Mouse (Mus musculus): ENCODE results near the gene Polr3a. TPM values are rescaled to one million over a fixed set of nuclear protein-coding genes. Genes with fewer than 3 reads are reported as not detected.

Polr3a gene
- polyA plus RNA-seq (2012; fragmentation: generic; extraction: Trizol), result 12.3 TPM
- long read RNA-seq, experiment 1, full-length matches to known transcripts, result 1 of 4 reads
- long read RNA-seq, experiment 1, partial matches to known transcripts, result 2 of 4 reads
- long read RNA-seq, experiment 1, other reads (novel, unspliced or antisense), result 1 of 4 reads
- long read RNA-seq, experiment 2, full-length matches to known transcripts, result 63 of 83 reads
- long read RNA-seq, experiment 2, partial matches to known transcripts, result 7 of 83 reads
- long read RNA-seq, experiment 2, other reads (novel, unspliced or antisense), result 13 of 83 reads

DNA sequence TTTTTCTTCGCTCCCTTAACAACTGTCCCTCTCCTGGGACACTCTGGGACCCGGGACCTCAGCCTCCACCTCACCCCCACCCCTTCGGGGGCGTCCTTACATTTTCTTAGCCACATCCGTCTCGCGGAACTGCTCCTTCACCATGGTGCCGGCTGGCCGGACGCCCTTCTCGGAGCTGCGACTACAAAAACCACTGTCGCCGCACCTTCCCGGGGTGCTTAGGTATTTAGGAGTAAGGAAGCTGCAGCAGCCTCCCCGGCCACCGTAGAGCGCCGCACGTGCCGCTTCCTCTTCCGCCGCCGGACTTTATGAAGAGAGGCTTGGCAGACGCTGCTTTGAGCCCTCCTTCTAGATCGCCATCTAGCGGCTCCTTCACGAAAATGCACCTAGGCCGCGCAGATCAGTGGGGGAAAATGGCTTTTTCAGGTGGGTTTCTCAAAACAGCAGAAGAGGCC lies at the start of gene Polr3a, which contains the start of gene Rps24:
TSS of gene Polr3a (minus strand) at position 286 of the 455 bp plus-strand sequence.
TSS of gene Rps24 (plus strand) at position 353 of the 455 bp plus-strand sequence.
- H3K79me3 ChIP-seq (ENCODE audit: low read depth), result peaks cover 33% of the 10 kb centered on the region
- H3K4me3 ChIP-seq (ENCODE audit: insufficient read depth, poor library complexity, severe bottlenecking), result peak within 1 kb of the TSS; percentile 94
- peaks cover 41% of the 10 kb centered on the region for H3K79me2 ChIP-seq (ENCODE audit: control insufficient read depth, insufficient read depth)
- H3K36me3 ChIP-seq (ENCODE audit: control insufficient read depth, insufficient read depth), result peaks cover 31% of the 10 kb centered on the region
- peak within 1 kb of the TSS; percentile 88 for H3ac ChIP-seq (ENCODE audit: control insufficient read depth, insufficient read length, low read depth)
- TF ChIP-seq CEBPB (IDR thresholded peaks at IDR 0.05; ENCODE audit: low read depth) (no peak), USF1 (IDR thresholded peaks at IDR 0.05; ENCODE audit: low read depth) (peak; percentile 82), CTCF (IDR thresholded peaks at IDR 0.05; ENCODE audit: control insufficient read depth, insufficient read depth, insufficient read length) (peak; percentile 74), MAX (IDR thresholded peaks at IDR 0.05) (peak; percentile 89)
- no peaks in the 10 kb centered on the region for H3K27me3 ChIP-seq (ENCODE audit: control insufficient read depth, insufficient read depth, insufficient read length)

DNA sequence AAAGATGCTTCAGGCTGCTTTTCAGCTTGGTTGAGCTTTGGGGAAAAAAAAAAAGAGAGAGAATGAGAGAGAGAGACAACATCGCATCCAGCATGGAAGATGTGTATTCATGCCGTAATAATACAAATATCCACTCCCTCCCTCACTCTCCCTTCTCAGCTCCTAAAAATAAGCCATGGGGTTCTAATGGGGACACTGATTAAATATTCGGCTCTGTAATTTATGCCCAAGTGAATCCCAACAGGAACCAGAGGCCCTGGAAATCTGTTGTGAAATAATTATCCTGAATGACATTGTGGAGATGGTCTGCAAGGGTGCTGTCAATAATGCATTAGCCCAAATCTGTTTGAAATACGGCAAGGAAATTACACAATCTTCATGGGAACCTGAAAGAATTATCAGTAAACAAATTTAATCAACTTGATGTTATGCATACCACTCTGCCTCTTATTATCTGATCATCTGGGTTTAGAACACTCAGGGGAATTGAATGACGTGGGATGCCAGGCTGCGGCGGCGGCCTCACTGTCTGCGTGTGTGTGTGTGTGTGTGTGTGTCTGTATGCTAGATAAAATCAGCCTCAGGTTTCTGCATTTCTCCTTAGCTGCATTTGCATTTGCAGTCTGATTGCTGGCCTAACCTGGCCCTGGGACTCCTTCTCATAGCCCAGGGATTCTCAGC lies 48.1 kb upstream of the Polr3a start:
- H3ac ChIP-seq (ENCODE audit: control insufficient read depth, insufficient read length, low read depth), result no peak overlapping the region
- H3K36me3 ChIP-seq (ENCODE audit: control insufficient read depth, insufficient read depth), result no peaks in the 10 kb centered on the region
- no peaks in the 10 kb centered on the region for H3K79me3 ChIP-seq (ENCODE audit: low read depth)
- no peaks in the 10 kb centered on the region for H3K27me3 ChIP-seq (ENCODE audit: control insufficient read depth, insufficient read depth, insufficient read length)
- H3K4me3 ChIP-seq (ENCODE audit: insufficient read depth, poor library complexity, severe bottlenecking), result no peak overlapping the region
- TF ChIP-seq CEBPB (IDR thresholded peaks at IDR 0.05; ENCODE audit: low read depth) (peak; percentile 39), FOSL1 (IDR thresholded peaks at IDR 0.05; ENCODE audit: insufficient read depth, low read length, poor library complexity, severe bottlenecking) (no peak)
- H3K79me2 ChIP-seq (ENCODE audit: control insufficient read depth, insufficient read depth), result no peaks in the 10 kb centered on the region

DNA sequence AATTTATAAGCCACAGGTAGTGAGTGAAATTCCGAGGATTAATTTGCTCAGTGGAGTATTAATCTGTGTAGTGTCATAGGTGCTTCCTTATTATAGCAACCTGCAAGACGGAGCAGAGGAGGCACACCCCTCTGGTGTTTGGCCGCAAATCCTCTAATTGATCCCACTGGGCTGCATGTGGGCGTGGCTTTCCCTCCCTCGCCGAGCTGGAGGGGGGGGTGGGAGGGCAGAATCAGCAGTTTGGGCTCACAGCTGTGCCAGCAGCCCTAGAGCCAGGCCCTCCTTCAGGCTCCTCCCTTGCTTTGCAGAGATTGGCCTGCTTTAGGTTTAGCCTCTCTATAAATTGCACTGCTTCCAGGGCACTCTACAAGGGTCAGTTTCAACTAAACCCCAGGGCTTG lies 43.4 kb upstream of the Polr3a start:
- Histone ChIP-seq H3K79me2 (ENCODE audit: control insufficient read depth, insufficient read depth) (no peaks in the 10 kb centered on the region), H3K27me3 (ENCODE audit: control insufficient read depth, insufficient read depth, insufficient read length) (peaks cover 6% of the 10 kb centered on the region), H3ac (ENCODE audit: control insufficient read depth, insufficient read length, low read depth) (no peak overlapping the region), H3K4me3 (ENCODE audit: insufficient read depth, poor library complexity, severe bottlenecking) (no peak overlapping the region), H3K79me3 (ENCODE audit: low read depth) (no peaks in the 10 kb centered on the region), H3K36me3 (ENCODE audit: control insufficient read depth, insufficient read depth) (no peaks in the 10 kb centered on the region)
- TF ChIP-seq CTCF (IDR thresholded peaks at IDR 0.05; ENCODE audit: control insufficient read depth, insufficient read depth, insufficient read length) (no peak), USF1 (IDR thresholded peaks at IDR 0.05; ENCODE audit: low read depth) (no peak), MAX (IDR thresholded peaks at IDR 0.05) (no peak), MYOD1 (IDR thresholded peaks at IDR 0.05; ENCODE audit: control insufficient read depth, insufficient read length, low read depth) (no peak), CEBPB (IDR thresholded peaks at IDR 0.05; ENCODE audit: low read depth) (no peak), MYOG (IDR thresholded peaks at IDR 0.05; ENCODE audit: control insufficient read depth, extremely low read depth, insufficient read length) (no peak), FOSL1 (IDR thresholded peaks at IDR 0.05; ENCODE audit: insufficient read depth, low read length, poor library complexity, severe bottlenecking) (no peak)

DNA sequence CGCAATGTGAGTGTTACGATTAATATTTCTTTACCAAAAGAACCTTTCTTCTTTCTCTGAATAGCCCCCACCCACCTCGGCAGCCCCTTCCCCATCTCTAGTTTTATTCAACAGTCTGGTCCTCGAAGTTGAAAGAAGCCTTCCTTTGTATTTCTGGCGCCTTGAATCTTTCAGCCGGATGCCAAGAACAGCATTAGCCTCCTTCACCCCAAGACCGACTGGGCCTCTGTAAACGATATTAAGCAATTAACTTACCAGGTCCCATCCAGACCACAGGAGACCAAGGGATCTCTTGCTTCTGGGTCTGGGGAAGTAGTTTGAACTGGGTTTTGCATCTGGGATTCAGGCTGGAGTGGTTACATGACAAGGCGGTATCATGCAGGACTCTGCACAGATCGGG lies 39.6 kb upstream of the Polr3a start:
- Histone ChIP-seq H3K4me3 (ENCODE audit: insufficient read depth, poor library complexity, severe bottlenecking) (no peak overlapping the region), H3K79me3 (ENCODE audit: low read depth) (no peaks in the 10 kb centered on the region), H3K79me2 (ENCODE audit: control insufficient read depth, insufficient read depth) (no peaks in the 10 kb centered on the region), H3ac (ENCODE audit: control insufficient read depth, insufficient read length, low read depth) (no peak overlapping the region), H3K27me3 (ENCODE audit: control insufficient read depth, insufficient read depth, insufficient read length) (peaks cover 19% of the 10 kb centered on the region), H3K36me3 (ENCODE audit: control insufficient read depth, insufficient read depth) (no peaks in the 10 kb centered on the region)
- TF ChIP-seq USF1 (IDR thresholded peaks at IDR 0.05; ENCODE audit: low read depth) (no peak), MYOG (IDR thresholded peaks at IDR 0.05; ENCODE audit: control insufficient read depth, extremely low read depth, insufficient read length) (no peak), MAX (IDR thresholded peaks at IDR 0.05) (no peak), CTCF (IDR thresholded peaks at IDR 0.05; ENCODE audit: control insufficient read depth, insufficient read depth, insufficient read length) (no peak), FOSL1 (IDR thresholded peaks at IDR 0.05; ENCODE audit: insufficient read depth, low read length, poor library complexity, severe bottlenecking) (no peak), MYOD1 (IDR thresholded peaks at IDR 0.05; ENCODE audit: control insufficient read depth, insufficient read length, low read depth) (no peak), CEBPB (IDR thresholded peaks at IDR 0.05; ENCODE audit: low read depth) (no peak)

DNA sequence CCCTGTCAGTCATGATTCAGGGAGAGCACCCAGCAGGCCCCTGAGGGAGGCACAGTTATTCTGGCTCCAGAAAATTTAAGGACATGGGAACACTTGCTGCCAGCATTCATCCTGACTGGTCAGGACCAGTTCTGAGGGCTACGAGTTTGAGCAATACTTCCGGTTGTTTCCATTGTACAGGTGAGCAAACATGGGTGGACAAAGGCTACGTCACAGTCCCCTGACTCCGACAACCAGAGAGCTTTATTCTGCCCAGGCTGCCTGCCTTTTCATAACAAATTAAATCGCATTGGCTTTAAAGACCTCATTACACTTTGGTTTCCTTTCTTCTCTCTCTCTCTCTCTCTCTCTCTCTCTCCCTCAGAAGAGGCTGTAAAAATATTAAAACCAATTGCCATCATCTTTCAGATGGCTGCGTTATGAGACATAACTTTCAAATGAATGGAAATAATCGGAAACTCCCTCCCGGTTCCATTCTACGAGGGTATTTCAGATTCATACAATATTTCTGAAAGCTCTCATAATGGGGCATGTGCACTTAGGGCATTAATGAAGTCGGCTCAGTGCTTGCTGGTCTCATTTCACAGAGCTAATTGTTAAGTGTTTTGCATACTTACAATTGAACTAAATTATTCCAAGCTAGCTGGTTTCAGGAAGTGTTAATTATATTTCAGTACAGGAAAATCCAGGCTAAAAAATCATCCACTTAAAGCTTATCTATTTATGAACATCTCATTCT lies 39.0 kb upstream of the Polr3a start:
- Histone ChIP-seq H3K27me3 (ENCODE audit: control insufficient read depth, insufficient read depth, insufficient read length) (peaks cover 22% of the 10 kb centered on the region), H3K36me3 (ENCODE audit: control insufficient read depth, insufficient read depth) (no peaks in the 10 kb centered on the region), H3ac (ENCODE audit: control insufficient read depth, insufficient read length, low read depth) (no peak overlapping the region), H3K4me3 (ENCODE audit: insufficient read depth, poor library complexity, severe bottlenecking) (no peak overlapping the region), H3K79me3 (ENCODE audit: low read depth) (no peaks in the 10 kb centered on the region), H3K79me2 (ENCODE audit: control insufficient read depth, insufficient read depth) (no peaks in the 10 kb centered on the region)
- TF ChIP-seq FOSL1 (IDR thresholded peaks at IDR 0.05; ENCODE audit: insufficient read depth, low read length, poor library complexity, severe bottlenecking), result no peak
- TF ChIP-seq CEBPB (IDR thresholded peaks at IDR 0.05; ENCODE audit: low read depth), result no peak
- TF ChIP-seq USF1 (IDR thresholded peaks at IDR 0.05; ENCODE audit: low read depth), result no peak
- TF ChIP-seq MAX (IDR thresholded peaks at IDR 0.05), result no peak
- TF ChIP-seq CTCF (IDR thresholded peaks at IDR 0.05; ENCODE audit: control insufficient read depth, insufficient read depth, insufficient read length), result no peak
- no peak for TF ChIP-seq MYOD1 (IDR thresholded peaks at IDR 0.05; ENCODE audit: control insufficient read depth, insufficient read length, low read depth)
- TF ChIP-seq MYOG (IDR thresholded peaks at IDR 0.05; ENCODE audit: control insufficient read depth, extremely low read depth, insufficient read length), result no peak
